Mouse (Mus musculus): ENCODE measurements at regions not wholly inside any gene's neighbourhood (a gene's known extent, or its start where the extent isn't known, plus 50 kb on each side); places are given as distances from the start of the nearest gene placed in this dataset.

GRCm38 (mm10) chr16:73449836-73450235 is 961.8 kb downstream of the Robo2 start:
- TF ChIP-seq CTCF (IDR thresholded peaks at IDR 0.05; ENCODE audit: low read depth) = no peak
- no peak for TF ChIP-seq EP300 (IDR thresholded peaks at IDR 0.05; ENCODE audit: low read depth)

Measured in liver, embryonic 14.5 days (tissue).